Mouse (Mus musculus) lung, postnatal 0 days (tissue): ENCODE measurements at regions not wholly inside any gene's neighbourhood (a gene's known extent, or its start where the extent isn't known, plus 50 kb on each side); places are given as distances from the start of the nearest gene placed in this dataset.

Experiments used
- CTCF ChIP-seq: IDR thresholded peaks from 2 replicates; pipeline ENCODE4 v1.5.1; 2016; ENCODE audit warnings: antibody characterized with exemption, mild to moderate bottlenecking
- EP300 ChIP-seq: IDR thresholded peaks from 2 replicates; pipeline ENCODE4 v1.6.1; 2016; ENCODE audit warnings: antibody characterized with exemption, mild to moderate bottlenecking, control low read depth

DNA sequence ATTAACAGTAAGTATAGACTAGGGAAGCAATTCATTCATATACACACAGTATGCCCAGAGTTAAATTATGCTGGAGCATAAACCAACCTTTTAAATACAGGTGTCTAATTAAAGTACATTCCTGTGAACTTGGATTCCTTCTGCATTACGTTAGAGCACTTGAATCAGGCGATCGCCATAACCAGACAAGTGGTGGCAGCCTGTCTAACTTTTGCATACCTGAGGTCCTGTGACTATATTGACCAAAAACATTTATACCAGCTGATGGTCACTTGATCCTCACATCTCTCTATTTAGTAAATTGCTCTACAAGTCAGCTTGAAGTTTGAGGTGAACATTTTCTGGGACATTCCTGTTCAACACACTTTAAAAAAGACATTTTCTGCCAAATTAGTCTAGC is 330.5 kb downstream of the Tex13c3 start:
- TF ChIP-seq CTCF (no peak), EP300 (peak; percentile 81)
